Mouse (Mus musculus): ENCODE results near the gene Eme1.
A peak's percentile ranks its signal among the peaks of the same experiment; 100 is the strongest.

GRCm38 (mm10) chr11:94621458-94621852 is 32.3 kb downstream of the Eme1 start:
- TF ChIP-seq CTCF (IDR thresholded peaks at IDR 0.05; ENCODE audit: low read depth) (peak; percentile 27; the same call in 1 of the 2 replicates), EP300 (IDR thresholded peaks at IDR 0.05; ENCODE audit: low read depth) (no peak)

Data from liver, embryonic 14.5 days (tissue).